Mouse (Mus musculus): ENCODE data around the gene Tns3. TPM values are rescaled to one million over a fixed set of nuclear protein-coding genes. Genes with fewer than 3 reads are reported as not detected.

Tns3 gene
- total RNA-seq, 2 experiments from 2014 or later: 22.3 to 23.2 TPM

DNA sequence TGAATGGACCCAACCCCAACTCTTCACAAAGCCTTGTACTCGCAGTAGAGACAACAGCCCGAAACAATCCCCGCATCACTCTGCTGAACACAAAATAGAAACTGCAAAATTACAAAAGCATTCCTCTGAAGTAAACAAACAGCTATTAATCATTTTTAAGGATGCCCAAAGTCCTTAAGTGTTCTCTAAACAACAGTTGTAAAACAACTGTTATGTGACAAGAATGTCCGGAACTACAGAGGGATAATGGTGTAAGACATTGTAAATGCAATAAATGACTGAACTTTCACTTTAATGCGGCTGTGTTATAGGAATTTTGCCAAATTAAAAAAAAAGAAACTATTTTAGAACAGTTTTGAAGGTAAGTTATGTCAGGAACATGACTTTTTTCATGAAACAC lies 190.7 kb downstream of the Tns3 start:
- no peak for DNase-seq

DNA sequence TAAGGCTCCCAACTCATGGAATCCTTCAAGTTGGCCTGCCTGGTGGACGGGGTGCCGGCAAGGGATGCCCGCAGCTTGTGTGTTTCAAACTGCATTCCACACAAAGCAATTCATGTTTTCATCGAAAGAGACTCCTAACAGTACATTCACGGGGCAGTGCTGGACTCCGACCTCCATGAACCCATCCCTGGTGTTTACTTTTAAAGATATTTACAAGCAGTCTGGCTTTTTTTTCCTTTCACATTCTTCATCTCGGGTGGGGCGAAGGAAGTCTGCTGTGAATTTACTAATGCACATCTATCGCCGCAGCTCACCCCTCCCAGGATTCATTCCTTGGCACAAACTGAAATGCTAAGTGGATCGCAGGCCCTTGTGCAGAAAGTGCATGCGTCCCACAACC lies 191.9 kb downstream of the Tns3 start:
- DNase-seq: no peak

DNA sequence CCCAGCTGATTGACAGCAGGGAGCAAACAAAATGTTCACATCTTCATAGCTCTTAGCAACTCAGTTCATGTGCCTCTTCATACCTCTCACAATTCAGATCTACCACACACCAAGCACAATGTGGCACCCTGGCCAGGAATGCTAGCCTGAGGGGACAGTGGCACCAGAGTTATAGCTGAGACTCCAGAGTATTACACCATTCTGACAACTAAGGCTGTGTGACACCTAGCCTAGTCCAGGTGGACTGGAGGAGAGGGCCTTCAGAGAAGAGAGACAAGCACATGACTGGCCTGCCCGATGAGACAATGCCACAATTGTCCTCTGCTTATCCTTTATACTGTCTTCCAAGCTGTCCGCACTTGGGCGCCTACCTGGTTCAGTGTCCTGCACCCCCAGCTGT lies 192.8 kb downstream of the Tns3 start:
- no peak for DNase-seq

GRCm38 (mm10) chr11:8469537-8469936 lies 194.8 kb downstream of the Tns3 start:
- peak in 1 of 2 experiments; percentile 38 for DNase-seq

- peak; percentile 79 to 81 for DNase-seq
These were observed 195.9 kb downstream of the Tns3 start for GRCm38 (mm10) chr11:8468161-8469091.

- no peak for DNase-seq
These were observed 196.8 kb downstream of the Tns3 start for GRCm38 (mm10) chr11:8467403-8468160.

DNA sequence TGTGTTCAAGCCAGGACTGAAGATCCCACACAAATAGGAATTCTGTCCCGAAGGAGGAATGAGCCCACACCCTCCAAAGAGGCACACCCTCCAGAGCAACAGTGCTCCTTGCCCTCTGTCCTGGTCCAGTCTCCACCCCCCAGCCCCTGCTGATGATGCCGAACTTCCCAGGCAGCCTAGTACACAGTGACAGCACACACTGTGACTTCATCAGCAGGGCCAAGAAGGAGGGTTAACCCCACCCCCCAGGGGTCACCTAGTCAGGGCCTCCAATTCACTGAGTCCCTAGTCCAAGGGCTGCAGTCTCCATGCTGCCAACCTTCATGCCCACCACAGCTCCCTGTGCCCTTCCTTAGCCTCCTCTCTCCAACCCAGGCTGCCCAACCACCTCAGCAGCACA lies 200.5 kb downstream of the Tns3 start:
- peak in 1 of 2 experiments; percentile 9 for DNase-seq

DNA sequence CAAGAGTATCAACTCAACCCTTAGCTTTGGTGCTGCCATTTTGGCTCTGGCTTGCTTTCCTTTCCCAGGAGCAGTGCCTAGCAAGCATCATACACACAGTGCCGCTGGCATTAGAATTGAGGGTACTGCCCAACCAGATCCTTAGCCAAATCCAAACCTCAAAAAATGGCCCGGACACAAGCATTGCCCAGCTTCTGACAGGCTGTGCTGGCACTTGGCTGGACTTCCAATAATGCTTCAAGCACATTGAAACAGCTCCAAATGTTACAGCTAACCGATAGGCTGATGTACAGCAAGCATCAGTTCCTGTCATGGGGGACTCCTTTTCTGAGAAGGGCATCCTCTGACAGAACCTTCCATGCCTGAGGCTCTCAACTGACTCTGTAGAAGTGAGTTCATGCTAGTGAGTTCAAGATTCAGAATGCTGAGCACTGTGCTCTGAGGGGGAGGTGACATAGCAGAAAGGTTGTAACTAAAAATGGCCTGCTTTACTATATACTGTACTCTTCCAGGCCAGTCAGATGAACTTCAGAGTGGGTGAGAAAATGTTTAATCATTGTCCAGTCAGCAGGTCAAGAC lies 201.4 kb downstream of the Tns3 start:
- no peak for DNase-seq

- DNase-seq: no peak
These were observed 203.5 kb downstream of the Tns3 start for GRCm38 (mm10) chr11:8460835-8461234.

- no peak for DNase-seq
These were observed 206.4 kb downstream of the Tns3 start for GRCm38 (mm10) chr11:8457951-8458350.

DNA sequence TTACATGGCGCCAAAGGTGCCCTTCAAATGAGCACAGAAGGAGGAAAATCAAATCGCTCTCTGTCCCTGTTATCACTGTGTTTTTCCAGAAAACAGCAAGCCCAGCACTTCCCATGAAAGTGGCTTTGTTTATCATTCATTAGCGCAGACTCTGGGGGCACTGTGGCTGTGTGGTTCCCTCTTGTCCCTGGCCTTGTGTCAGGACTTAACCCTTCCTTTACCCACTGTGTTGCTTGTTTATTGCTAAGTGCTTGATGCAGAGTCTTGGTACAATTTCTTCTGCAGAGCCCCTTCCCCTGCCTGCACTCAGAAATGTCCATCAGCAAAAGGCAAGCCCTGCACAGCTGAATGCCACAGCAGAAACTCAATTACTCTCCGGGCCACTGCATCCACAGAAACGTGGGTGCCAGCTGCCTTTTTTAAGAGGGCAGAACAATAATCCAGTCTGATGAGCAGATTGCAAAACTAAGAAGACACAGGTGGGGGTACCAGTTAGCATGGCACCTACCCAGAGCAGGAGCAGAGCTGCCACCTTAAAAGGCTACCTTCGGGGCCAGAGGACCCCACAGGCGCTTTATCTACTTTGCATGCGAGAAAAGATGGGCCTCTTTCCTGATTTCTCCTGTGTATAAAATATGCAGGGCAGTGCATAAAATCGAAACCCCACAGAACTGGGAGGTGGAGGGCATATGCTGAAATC lies 207.6 kb downstream of the Tns3 start:
- no peak for DNase-seq

GRCm38 (mm10) chr11:8455650-8456049 lies 208.7 kb downstream of the Tns3 start:
- DNase-seq: no peak

DNA sequence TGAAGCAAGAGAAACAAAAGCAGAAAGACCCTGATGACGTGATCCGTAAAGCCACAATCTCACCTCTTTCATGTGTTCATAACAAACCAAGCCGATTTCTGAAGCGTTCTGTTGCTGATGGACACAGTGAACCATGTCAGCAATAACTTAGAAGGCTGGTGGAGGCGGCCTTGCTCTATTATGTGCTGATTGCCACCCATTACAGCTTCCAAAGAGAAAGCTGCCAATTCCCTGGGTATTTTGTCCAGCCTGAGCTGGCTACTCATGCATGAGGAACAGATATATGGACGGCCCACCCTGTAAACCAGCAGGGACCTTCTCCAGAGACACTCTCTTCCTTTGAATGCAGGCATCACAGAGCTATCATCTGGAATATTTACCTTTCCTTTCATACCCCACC lies 211.1 kb downstream of the Tns3 start:
- DNase-seq: no peak

- no peak for DNase-seq
These were observed 212.6 kb downstream of the Tns3 start for GRCm38 (mm10) chr11:8451597-8452201.

DNA sequence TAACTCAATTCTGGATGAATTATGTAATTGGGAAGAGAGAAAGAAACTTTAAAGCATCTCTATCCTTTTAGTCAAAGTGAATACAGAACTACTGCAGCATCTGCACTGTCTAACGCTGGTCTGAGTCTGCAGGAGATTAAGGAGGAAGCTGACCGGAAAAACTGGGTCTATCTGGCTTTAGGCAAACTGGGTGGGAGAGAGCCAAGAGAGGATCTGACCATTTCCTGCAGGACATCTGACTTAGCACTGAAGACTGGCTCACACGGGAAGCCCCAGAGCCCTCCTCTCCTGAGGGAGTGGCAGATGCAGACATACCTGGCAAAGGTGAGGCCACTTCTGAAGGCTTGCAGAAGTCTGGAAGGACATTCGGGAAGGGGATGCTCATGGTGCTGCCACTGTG lies 213.8 kb downstream of the Tns3 start:
- DNase-seq: peak in 1 of 2 experiments; percentile 49

DNA sequence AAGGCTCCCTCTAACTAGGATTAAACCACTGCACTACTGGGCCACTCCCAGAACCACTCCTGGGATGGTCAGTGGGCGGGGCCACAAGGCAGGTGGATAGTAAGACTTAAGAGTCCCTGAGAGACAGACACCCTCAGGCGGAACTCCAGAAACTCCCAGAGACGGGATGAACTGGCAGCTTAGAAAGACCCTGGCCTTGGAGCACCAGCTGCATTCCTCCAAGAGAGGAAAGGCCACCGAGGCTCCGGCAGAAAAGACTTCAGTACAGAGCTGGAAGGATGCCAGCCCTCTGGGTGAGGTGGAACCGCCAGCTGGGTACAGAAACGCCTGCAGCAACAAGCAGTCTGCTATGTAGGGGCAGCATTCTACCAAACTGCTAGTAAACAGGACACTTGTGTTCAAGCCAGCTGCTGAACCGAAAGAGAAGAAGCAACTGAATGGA lies 218.4 kb downstream of the Tns3 start:
- DNase-seq: peak; percentile 77 to 81

- no peak for DNase-seq
These were observed 219.4 kb downstream of the Tns3 start for GRCm38 (mm10) chr11:8444759-8445422.

GRCm38 (mm10) chr11:8443539-8444292 lies 220.6 kb downstream of the Tns3 start:
- DNase-seq: peak; percentile 50 to 77

DNA sequence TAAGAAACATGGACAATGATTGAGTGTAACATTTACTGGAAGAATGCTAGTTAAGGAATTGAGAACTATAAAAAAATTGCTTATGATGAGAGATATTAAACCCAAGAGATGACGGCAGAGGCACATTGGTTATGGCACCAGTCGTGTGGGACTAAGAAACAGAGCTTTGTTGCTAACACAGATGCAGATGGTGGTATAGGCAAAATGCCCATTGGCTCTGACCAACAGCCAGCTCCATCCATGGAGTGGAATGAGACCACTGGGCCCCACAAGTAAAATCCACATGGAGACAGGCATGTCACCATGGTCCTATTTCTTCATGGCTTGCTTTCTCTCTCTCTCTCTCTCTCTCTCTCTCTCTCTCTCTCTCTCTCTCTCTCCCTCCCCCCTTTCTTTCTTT lies 223.6 kb downstream of the Tns3 start:
- DNase-seq: no peak

DNA sequence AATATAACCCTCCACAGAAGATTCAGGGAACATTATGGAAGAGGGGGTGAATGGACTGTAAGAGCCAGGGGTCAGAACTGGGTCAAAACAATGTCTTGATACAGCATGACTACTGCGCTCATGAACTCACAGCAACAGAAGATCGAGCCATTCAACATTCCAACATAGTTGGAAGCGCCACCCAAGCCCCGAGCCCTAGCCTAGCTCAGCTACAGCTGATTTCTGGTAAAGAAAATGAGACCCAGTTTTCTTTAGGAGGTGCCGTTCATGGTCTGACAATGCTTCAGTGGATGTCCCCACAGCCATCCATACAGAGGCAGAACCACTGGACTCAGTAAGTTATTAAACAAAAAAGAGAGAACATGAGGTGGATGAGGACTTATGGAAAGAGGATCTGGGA lies 224.1 kb downstream of the Tns3 start:
- no peak for DNase-seq

Measured in heart, adult 18-20 months (tissue).